Mouse (Mus musculus) frontal cortex, postnatal 10 days (tissue): ENCODE data around the gene Camsap3.
A peak's percentile ranks its signal among the peaks of the same experiment; 100 is the strongest.

Experiments used
- DNase-seq, 2 experiments: peaks; one replicate each; pipeline ENCODE4 v3.0.0; 2022; ENCODE audit warnings: low spot score in 2 of 2, mixed read lengths in 1 of 2

Gene Camsap3

GRCm38 (mm10) chr8:3655526-3655925, 68.4 kb downstream of the Camsap3 start, which contains the start of gene Retn:
Gene Retn, plus strand, starts transcription at chr8:3655770.
- no peak for DNase-seq

DNA sequence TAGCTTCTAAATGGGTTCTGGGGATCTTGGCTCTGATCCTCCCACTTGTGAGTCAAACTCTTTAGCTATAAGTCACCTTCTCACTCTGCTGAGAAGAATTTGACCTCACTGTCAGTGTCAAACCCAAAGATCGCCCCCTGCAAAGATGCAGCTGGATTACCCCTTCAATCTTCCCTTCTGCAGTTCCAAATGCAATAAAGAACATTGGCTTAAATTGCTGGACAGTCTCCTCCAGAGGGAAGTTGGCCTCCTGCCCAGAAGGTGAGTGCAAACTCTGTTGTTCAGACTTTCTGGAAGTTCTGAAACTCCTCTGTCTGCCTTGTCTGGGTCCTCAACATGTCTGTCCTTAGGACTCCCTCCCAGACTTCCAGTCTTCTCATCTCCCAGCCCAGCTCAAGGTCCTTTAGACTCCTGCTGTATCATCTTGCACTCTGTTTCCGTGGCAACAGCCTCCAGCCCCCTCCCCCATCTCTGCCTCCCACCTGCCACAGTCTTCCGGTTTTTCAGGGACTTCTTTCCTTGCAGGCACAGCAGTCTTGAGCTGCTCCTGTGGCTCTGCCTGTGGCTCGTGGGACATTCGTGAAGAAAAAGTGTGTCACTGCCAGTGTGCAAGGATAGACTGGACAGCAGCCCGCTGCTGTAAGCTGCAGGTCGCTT, 69.8 kb downstream of the Camsap3 start:
- peak; percentile 48 to 58 for DNase-seq
